Mouse (Mus musculus): ENCODE measurements around the gene Dennd4b.
"Not testable (repeated sequence)": the region's sequence is repeated elsewhere in the genome, so short reads cannot be mapped to it uniquely, and the experiment has no call there.

Dennd4b gene

DNA sequence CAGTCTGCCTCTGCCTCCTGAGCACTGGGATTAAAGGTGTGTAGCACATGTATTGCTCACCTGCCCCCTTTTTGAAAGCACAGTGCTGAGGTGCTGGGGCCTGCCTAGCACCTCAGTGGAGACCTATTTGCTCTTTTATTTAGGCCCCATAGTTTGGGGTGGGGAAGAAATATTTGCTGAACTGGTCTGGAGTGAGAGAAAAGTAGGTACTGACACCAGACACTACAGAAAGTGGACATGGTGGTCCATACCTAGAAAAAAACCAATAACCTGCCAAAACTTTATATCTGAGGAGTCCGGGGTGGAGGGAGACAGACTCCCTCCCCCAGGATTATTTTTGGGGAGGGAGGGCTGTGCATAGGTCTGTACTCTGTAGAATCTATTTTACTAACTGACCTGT, 11.8 kb upstream of the Dennd4b start:
- not testable (repeated sequence) for DNase-seq (ENCODE audit: low spot score)

GRCm38 (mm10) chr3:90253653-90254418, 11.1 kb upstream of the Dennd4b start, which contains the start of gene Crtc2:
Gene Crtc2, plus strand, starts transcription at chr3:90254163.
- DNase-seq (ENCODE audit: low spot score): peak; percentile 97

GRCm38 (mm10) chr3:90254419-90255193, 10.4 kb upstream of the Dennd4b start:
- peak; percentile 63 for DNase-seq (ENCODE audit: low spot score)

DNA sequence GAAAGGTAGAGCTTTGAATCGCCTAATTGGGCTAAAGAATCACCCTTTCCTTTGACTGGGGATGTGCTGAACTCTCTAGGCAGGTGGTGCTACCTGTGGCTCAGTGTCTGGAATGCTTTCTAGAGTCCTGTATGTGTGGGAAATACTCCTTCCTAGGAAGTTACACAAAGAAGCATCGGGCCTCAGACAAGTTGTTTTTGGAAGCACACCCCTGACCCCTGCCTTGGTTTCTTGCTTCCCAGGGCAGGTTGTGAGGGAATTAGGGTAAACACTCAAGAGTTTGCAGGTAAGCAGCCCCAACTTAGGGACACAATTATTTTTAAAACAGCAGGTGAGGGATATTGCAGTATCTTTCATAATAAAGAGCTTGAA, 9.8 kb upstream of the Dennd4b start:
- DNase-seq (ENCODE audit: low spot score): peak; percentile 44

DNA sequence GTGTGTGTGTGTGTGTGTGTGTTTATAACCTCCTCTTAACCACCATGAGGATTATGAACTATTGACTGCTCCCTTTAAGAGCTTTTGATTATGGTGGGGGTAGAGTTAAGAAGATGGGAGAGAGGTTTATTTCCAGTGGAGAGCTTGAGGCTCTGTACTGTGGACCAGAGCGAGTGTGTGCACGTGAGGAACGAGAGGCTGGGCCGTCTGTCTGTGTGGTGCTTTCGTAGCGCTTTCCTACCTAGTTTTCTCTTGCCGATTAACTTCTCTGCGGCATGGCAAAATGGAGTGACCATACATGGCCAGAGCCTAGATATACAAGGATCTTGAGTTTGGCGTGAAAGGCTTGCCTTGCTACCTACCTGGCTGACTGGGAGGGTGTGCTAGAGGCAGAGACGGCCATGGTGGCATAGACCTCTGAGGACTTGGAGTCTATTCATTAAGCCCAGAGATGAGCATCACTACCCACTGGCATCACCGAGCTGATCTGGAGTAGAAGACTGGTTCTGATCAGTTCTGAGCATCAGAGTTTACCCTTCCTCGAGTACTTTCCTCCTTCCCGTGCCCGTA, 9.1 kb upstream of the Dennd4b start:
- no peak for DNase-seq (ENCODE audit: low spot score)

- peak; percentile 29 for DNase-seq (ENCODE audit: low spot score)
Measured at GRCm38 (mm10) chr3:90256731-90257530, 8.1 kb upstream of the Dennd4b start.

GRCm38 (mm10) chr3:90258521-90258920, 6.5 kb upstream of the Dennd4b start:
- DNase-seq (ENCODE audit: low spot score): no peak

GRCm38 (mm10) chr3:90263121-90263771, 1.7 kb upstream of the Dennd4b start:
- no peak for DNase-seq (ENCODE audit: low spot score)

- no peak for DNase-seq (ENCODE audit: low spot score)
Measured at GRCm38 (mm10) chr3:90264687-90265033, 325 bp upstream of the Dennd4b start.

DNA sequence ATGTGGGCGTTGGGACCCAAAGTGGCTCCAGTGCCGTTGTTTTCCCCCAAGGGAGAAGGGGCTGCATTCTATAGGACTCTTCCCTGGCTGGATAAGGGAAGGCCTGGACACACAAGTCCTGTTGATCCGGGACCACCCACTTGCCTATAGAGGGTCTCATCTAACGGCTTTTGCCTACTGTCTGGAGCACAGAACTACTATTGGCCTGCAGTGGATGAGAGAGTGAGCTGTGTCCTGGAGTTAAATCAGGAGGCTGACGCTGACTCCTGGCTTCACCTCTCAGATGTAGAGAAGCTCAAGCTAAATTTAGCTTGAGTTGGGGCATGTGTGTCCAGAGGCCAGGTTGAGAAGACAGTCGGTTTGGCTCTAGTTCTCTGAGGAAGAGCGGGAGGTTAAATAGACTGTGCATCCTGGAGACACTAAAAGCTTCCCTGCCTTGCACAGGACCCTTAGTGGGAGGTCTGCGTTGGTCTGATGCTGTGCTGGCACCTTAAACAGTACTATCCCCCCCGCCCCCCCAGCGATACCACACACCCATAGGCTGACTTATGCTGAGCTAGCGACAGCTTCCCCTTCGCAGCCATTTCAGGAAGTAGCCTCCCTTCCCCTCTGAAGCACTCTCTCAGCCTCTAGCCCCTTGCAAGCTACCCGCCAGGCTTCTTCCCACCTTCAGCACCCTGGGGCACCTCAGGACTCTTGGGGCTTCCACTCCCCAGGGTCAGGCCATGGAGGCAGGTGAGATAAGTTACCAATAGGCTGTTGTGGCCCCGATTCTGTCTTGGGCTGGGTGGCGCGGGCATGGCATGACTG, 1.2 kb downstream of the Dennd4b start:
- no peak for DNase-seq (ENCODE audit: low spot score)

- DNase-seq (ENCODE audit: low spot score): peak; percentile 35
Measured at GRCm38 (mm10) chr3:90266901-90267775, 2.2 kb downstream of the Dennd4b start.

DNA sequence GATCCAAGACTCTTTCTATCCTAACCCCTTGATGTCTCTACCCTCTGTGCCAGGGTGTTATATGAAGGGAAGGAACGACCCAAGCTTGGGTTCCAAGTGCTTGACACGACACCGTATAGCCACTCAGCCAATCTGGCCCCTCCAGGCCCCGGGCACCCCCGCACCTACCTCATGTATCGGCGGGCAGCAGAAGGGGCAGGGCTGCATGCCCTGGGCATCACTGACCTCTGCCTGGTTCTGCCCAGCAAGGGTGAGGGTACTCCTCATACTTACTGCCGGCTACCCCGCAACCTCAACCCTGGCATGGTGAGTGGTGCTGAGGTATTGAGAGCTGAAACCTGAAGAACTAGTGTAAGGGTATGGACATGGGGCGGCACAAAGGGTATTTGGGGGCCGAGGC, 3.2 kb downstream of the Dennd4b start:
- DNase-seq (ENCODE audit: low spot score): no peak

GRCm38 (mm10) chr3:90268971-90269370, 4.0 kb downstream of the Dennd4b start:
- DNase-seq (ENCODE audit: low spot score): no peak

- no peak for DNase-seq (ENCODE audit: low spot score)
Measured at GRCm38 (mm10) chr3:90270784-90271183, 5.8 kb downstream of the Dennd4b start.

DNA sequence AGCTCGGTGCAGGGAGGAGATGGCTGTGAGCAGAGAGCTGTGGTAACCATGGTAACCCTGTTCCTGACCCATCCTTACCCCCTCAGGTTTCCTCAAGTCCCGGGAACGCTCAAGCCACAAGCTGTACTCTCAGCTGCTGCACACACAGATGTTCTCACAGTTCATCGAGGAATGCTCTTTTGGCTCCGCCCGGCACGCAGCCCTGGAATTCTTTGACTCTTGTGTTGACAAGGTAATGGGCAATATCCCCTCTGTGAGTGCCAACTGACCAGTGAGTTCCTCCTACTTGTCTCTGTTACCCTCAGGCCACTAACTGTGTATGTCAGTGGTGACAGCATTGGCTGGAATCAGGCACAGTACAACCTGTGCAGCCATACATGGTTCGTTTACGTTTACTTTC, 7.2 kb downstream of the Dennd4b start:
- DNase-seq (ENCODE audit: low spot score): no peak

- no peak for DNase-seq (ENCODE audit: low spot score)
Measured at GRCm38 (mm10) chr3:90273855-90274254, 8.9 kb downstream of the Dennd4b start.

DNA sequence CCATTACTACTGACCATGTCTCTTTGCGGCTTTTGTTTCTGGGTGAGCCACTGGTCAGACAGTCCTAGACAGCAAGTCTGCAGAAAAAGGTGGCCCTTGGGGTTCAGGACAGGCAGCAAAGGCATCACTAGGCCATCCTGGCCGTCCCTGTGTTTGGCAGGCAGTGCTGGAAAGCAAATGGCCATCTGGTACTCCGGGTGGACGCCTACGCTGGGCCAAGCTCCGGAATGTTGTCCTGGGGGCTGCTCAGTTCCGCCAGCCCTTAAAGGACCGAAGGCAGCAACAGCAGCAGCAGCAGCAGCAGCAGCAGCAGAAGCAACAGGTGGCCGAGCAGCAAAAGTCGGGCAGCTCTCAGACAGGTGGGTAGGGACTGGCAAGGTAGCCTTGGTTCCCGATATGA, 10.3 kb downstream of the Dennd4b start:
- DNase-seq (ENCODE audit: low spot score): no peak

GRCm38 (mm10) chr3:90276858-90277257, 11.9 kb downstream of the Dennd4b start:
- no peak for DNase-seq (ENCODE audit: low spot score)

DNA sequence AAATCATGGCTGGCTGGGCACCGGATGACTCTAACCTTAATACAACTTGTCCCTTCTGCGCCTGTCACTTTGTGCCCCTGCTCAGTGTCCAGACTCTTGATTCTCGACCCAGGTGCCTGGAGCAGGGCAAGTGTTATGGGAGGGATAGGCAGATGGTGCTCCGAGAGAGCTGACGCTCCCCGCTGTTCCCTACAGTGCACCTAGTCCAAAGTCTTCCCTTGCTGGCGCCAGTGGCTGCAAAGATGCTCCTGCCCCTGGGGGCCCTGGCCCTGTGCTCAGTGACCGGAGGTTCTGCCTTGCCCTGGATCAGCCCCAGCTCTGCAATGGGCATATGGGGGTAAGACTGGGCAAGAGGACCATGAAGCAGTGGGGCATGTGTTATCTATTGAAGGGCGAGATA, 12.8 kb downstream of the Dennd4b start:
- DNase-seq (ENCODE audit: low spot score): no peak

- DNase-seq (ENCODE audit: low spot score): no peak
Measured at GRCm38 (mm10) chr3:90278211-90278610, 13.2 kb downstream of the Dennd4b start.
